Mouse (Mus musculus) spleen, adult 2 months (tissue): ENCODE measurements around the gene Rad21l.

Experiments used
- CTCF ChIP-seq: fragments of 200-500 bp; IDR thresholded peaks from 2 replicates; pipeline ENCODE4 v1.5.1; 2011; ENCODE audit warnings: mild to moderate bottlenecking, inconsistent platforms; ENCODE audit not compliant: insufficient read depth, insufficient read length, insufficient replicate concordance; ENCODE audit errors: extremely low read depth
- POLR2A ChIP-seq: fragments of 200-500 bp; IDR thresholded peaks from 2 replicates; pipeline ENCODE4 v1.6.1; 2011; ENCODE audit warnings: low read depth, low read length, inconsistent platforms

GRCm38 (mm10) chr2:151608435-151608834, 59.9 kb downstream of the Rad21l start:
- TF ChIP-seq CTCF = no peak
- no peak for TF ChIP-seq POLR2A
